Mouse (Mus musculus) urinary bladder, postnatal 25 days (tissue): ENCODE data around the gene 1700067K01Rik.
A peak's percentile ranks its signal among the peaks of the same experiment; 100 is the strongest.

ENCODE experiments used
- DNase-seq: peaks from one replicate; pipeline ENCODE4 v3.0.0; 2022; ENCODE audit warnings: low spot score

Gene 1700067K01Rik

DNA sequence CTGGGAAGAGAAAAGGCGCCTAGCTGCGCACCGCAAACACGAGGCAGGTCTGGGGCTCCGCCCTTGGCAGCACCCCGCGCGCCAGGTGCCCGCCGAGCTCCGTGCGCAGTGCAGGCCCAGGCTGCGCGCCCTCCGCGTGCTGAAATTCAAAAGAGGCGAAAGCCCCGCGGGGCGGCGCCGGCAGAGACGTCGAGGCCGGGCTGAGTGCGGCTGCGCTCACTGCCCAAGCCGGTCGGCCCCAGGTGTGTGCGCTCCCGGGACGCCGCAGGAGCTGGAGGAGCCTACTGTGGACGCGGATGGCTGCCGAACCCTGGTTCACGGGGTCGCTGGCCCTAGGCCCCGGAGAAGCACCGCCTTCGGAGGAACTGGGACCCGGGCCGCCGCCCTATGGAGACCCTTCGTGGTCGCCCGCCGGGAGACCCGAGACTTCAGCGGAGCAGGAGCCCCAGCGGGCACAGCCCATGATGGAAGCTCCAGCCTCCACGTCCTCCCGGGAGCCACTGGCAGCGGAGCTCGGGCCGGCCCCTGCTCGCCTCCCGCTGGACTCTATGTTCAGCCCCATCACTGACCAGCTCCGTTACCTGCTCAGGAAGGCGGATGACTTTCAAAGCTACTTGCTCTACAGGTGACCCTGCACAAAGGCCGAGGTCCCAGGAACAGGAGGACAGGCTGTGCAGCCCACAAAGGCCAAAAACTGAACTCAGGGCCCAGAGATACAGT is at the start of gene 1700067K01Rik:
1700067K01Rik (plus strand) TSS at position 222 of the 720 bp plus-strand sequence.
- no peak for DNase-seq

DNA sequence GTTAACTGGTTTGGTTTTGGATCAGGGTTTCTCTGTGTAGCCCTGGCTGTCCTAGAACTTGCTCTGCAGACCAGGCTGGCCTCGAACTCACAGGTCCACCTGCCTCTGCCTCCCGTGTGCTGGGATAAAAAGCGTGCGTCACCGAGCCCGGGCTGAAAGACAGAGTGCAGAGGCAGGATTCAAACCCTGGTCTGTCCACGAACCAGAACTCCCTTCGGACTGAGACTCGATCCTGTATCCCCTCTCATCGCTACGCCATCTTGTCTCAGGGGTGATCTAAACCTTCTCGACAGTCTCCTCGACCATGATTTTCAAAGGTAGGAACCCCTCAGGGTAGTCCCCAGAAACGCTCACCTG is 46.6 kb upstream of the 1700067K01Rik start:
- no peak for DNase-seq

DNA sequence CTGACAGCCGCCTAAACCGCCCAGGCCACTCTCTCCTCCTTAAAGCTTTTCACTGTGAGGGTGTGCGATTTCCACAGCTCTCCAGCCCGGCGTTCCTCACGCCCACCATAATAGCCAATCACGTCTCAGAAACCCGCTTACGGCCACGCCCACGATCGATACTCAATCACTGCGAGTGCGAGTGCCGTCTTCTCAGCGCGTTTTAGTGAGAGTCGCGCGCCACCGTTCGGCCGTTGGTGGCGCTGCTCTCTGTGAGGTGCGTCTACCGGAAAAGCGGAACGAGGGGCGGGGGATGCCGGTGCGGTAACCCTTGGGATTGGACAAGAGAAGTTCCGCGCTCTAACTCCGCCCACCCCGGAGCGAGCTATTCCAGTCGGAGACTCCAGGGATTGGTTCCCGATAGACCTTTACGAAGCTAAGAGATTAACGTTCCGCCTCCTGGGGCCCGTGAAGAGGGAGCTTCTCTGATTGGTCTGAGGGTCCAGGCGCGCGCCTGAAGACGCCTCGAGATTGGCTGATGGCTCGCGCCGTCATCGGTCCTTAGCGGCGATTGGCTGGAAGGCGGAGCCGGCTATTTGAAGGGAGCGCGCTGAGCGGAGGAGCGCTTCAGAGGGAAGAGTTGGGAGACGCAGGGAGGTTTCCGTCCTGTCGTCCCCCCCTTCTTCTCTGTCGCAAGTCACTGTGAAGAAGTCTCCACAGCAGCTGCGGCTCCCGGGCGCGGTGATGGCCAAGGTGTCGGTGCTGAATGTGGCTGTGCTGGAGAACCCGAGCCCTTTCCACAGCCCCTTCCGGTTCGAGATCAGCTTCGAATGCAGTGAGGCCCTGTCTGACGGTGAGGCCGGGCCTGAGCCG is 46.0 kb upstream of the 1700067K01Rik start, which contains the start of the genes Gm10644 and Asf1b:
Gm10644 (minus strand) TSS at position 100 of the 852 bp plus-strand sequence.
Asf1b (plus strand) TSS at position 402 of the 852 bp plus-strand sequence.
- peak; percentile 91 for DNase-seq

DNA sequence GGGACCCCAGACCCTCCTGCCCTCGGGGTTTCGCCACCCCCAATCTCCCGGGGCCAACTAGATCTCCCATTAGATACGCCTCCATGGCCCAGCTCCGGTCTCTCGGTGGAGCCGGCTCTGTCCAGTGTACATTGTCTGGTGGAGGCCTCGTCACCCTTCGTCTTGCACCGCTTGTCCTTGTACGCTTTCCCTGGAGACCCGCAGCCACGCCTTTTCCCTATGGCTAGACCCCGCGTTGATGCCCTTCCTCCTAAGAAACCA is 45.4 kb upstream of the 1700067K01Rik start:
- no peak for DNase-seq

DNA sequence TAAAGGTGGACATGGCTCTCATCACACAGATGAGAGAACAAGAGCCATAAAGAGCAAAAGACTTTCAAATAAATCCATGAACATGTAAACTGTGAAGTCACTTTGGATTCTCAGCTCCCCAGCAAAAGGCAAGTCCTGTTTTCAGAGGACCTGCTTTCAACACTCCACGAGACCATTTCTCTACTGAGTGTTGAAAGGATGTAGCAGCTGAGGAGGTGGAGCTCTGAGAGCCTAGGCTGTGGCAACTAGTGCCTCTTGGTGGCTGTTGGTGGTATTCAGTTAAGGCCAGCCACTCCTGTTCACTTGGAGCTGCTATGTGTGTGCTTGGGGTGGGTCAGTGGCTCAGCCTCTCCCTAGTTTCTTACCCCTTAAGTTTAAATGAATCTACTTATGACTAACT is 44.5 kb upstream of the 1700067K01Rik start:
- DNase-seq, result no peak

DNA sequence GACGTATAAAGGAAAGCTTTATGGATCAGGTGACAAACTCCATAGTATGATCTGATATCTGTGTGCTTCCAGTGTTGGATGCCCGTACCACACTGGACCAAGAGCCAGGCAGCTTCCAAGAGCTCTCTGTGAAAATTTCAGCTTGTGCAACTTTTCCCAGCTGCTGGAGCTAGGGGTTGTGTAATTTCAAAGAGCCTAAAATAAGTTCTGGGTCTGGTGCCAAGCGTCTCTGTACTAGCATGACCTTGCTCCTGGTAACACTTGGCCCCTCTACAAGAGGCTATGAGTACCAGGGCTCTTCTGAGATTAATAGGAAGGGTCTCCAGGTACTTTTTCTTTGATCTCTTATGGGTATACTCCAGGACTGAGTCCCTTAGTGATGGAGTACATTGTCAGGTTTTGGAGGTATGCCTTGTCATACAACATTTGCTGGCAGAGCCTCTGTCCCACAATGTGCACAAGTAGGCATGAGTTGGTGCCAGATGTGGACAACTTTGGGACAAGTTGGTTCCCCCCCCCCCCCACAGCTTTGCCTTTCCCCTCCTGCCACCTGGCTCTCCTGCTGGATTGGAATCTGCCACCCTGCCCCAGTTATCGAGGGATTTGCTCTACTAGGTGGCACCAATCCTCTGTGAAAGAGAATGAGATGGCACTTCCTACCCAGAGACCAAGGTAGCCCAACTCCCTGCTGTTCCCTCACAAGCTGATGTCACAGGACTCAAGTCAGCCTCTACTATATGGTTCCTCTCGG is 37.1 kb upstream of the 1700067K01Rik start:
- no peak for DNase-seq

DNA sequence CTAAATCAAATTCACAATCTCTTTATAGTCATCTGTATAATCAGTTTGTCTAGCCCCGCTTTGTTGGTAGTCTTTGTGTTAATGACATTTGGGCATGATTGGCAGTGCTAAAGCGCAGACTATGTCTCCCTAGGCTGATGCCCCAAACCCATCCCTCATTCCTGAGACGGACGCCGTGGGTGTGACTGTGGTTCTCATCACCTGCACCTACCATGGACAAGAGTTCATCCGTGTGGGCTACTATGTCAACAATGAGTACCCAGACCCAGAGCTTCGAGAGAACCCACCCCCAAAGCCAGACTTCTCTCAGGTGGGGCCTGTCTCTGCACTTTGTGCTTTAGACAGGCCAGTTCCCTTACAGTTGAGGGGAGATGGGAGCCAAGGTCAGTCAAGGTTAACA is 33.6 kb upstream of the 1700067K01Rik start:
- no peak for DNase-seq

DNA sequence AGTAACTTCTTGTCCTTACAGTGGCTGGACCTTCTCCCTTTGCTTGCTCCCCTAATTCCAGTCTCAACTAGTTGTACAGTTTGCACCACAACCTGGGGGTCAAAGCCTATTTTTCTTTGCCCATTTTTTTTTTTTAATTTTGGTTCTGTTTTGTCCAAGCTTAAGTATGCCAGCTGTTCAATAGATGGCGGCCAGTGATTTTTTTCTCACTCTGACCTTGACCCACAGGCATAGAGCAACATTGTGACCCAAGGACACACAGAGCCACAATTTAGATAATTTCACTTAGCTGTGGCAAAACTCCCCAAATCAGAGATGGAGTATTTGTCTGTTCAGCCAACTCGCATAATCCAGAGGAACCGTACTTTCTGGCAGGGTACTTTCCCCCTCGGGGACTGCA is 30.2 kb upstream of the 1700067K01Rik start:
- no peak for DNase-seq

DNA sequence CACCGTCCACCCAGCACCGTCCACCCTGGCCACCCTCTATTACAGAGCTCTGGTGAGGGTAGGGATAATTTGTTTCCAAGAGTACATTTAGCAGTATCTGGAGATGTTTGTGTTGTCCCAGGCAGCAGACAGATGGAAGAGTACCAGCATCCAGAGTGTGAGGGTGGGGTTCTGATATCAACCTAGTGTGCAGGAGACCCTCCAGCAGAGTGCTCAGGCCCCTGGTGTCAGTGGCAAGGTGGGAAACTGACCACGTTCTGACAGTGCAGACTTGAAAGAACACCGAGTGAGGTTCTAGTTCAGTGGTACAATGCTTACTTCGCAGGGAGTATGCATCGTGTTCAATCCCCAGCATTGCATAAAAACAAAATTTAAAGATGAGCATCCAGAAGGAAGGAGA is 29.6 kb upstream of the 1700067K01Rik start:
- DNase-seq, result no peak

DNA sequence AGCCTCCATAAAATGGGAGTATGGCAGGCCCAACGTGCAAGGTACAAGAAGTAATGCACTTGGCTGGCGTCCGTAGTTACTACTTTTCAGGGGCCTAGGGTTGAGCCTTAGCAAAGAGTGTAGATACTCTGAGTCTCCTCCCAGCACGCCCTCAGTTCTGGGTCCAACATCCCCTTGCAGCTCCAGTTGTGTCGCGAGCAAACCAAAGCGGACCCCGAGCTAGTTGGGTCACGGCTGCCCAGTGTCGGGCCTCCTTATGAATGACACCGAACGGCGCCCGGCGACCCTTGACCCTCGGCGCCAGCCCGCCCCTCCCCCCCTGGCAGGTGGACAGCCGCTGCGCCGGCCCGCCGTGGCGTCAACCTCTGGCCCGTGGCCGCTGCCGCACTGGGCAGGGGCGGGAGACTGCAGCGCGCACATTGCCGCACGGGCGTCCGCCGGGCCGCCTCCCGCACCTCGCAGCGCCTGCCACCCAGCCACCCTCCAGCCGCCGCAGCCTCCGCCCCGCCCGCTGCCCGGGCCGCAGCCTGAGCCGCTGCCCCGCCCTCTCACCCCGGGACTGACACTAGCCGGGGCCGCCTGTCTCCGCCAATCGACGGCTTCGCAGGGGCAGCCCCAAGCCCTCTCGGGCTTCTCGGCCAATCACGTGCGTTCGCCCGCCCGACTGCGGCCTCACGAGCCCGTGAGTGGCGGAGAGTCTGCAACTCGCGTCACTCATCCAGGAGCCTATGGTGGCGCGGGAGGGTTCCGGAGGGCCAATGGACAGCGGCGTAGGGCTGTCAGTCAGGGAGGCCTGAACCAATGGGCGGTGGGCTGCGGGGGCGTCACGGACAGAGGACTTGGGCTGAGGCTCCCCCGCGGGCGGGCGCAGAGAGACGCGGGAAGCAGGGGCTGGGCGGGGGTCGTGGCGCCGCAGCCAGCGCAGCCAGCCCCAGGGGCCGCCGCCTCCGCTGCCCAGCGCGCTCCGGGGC is 28.9 kb upstream of the 1700067K01Rik start, which contains the start of gene Prkaca:
Prkaca (plus strand) TSS at position 844 of the 971 bp plus-strand sequence.
- DNase-seq, result peak; percentile 89

DNA sequence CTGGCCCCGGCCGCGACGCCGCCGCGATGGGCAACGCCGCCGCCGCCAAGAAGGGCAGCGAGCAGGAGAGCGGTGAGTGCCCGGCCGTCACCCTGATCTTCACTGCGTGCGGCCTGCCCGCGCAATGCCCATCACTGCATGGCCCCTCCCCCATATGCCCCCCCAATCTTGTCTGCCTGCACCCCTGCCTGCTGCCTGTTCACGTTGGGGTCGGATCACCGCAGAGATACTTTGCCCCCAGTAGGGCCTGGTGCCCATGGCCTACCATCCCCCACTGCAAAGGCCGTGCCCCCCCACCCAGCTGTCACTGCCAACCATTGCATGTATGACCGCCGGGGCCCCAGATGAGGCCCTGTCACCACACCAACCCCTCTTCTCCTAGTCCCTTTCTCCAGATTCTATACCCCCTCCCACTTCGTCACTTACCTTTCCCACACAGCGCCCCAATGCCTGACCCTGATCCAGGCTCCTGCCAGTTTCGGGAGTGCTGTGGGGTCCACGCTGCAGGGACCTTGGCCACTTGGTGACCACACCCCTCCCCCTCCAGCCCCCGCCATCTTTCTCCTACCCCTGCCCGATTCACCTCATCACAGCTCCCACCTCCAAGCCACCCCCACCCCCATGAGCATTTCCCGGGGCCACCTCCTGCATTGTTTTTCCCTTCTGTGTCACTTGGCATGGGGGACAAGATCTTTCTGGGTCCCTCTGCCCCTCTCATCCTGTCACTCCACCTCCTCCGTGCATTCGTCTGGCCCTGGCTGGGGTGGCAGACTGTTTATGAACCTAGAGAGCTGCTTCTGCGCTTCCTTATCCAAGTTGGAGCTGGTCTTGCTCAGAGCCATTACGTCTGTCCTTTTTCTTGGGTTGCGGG is 27.9 kb upstream of the 1700067K01Rik start:
- DNase-seq, result no peak

DNA sequence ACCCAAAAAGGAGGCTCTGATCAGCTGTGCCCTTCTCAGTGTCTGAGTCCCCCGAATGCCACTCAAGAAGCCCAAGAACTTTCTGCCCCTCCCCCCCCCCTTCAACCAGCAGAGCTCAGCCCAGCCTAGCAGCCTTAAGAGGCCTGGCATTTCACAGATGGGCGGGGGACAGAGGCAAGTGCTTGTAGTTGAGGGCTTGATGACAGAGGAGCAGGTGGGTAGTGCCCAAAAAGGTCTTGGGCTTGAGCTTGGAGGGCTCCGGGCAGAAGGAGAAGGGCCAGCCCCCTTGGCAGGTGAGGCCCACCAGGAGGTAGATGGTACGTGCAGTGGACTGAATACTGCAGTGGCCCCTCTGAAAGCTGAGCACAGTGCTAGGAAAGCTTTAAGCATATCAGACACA is 26.8 kb upstream of the 1700067K01Rik start:
- DNase-seq, result no peak

DNA sequence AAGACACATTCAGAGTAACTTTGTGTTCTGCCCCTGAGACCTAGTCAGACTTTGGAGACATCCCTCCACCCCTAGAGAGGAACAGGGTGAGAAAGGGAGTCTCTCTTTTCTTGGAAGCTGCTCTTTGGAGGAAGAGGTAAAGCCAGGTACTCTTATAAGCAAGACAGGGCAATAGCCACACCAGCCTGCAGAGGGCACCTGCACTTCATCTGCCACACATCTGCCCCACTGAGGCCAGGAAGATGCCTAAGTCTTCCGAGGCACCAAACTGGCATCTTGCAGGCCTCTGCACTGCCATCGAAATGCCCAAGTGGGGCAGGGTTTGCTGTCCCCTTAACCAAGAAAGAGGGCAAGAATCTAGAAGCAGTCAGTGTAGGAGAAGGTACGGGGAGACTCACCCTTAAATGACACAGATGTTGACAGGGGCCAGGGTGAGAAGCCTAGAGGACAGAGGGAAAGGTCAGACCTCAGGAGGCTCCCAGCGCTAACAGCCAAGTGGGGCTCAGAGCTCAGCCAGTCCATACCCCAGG is 25.1 kb upstream of the 1700067K01Rik start:
- DNase-seq, result no peak

DNA sequence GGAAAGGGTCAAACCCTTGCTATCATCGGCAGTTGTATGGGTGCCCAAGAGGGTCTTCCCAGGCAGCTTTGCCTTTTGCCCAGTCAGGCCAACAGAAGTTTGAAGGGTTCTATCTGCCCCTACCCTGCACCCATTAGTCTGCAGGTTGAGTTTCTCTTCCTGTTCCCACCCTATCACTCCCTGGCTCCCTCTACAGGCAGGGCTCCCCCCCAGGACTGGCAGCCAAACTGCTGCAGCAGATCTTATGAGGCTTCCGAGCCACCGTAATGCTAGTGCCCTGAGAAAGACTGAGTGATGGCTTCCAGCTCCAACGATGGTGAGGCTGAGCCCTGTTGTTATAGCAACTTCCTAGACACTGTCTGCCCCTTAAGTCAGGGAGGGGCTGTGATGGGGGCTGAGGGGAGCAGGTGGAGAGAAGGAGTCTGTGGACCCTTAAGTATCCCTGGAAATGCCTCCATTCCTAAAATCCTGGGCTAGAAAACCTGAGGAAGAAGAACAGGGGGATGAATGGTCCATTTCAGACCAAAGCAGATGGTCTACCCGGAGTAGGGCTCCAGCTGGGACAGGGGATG is 24.4 kb upstream of the 1700067K01Rik start:
- DNase-seq, result no peak

DNA sequence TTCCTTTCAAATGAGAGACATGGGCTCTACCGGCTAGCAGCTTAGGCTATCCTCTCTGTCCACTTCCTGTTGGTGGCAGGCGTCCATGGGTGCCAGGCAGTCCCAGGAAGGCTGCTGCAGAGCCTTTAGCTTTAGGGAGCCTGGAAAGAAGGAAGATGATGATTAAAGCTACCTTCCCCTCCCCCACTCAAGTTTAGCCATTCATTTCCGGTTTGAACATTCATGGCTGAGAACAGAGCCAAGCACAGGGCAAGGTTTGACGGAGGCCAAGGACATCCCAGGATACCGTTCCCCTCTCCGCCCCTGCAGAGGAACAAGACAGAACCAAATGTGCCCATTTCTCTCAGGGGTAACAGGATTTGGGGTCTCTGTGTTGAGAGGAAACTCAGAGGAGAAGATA is 23.7 kb upstream of the 1700067K01Rik start:
- no peak for DNase-seq

DNA sequence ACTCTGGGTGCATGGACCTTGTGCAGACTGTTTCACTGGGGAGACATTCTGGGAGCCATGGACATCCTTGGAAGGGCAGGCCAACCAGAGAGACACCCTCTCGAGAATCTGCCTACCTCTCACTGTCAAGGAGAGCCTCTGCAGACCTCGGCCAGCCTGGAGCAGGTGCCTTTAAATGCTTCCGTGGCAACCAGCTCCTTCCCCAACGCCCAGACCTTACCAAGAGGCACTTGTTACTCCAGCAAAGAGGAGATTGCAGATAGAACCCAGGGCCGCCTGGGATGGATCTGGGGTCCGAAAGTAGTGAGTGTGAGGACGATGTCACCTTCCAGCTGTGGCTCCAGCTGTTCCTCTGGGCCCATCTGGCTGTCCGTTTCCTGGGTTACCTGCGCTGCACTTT is 23.1 kb upstream of the 1700067K01Rik start:
- DNase-seq, result no peak

DNA sequence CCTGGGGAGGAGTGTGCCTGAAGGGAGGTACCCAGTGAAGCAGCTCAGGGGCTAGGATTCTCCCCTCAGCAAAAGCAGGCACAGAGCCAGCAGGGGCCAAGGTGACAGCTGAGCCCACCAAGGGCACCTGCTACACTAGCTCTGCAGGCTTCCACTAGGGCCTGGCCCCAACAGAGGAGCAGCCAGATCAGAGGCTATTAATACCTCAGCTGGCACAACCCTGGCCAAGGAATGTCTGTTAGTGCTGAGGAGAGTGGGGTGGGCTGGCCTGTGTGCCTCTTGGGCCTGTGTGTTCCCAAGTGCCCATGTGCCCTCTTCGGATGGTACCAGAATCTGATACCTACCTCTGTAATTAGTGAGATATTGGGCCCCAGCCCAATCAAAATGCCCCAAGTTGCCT is 21.1 kb upstream of the 1700067K01Rik start:
- no peak for DNase-seq

DNA sequence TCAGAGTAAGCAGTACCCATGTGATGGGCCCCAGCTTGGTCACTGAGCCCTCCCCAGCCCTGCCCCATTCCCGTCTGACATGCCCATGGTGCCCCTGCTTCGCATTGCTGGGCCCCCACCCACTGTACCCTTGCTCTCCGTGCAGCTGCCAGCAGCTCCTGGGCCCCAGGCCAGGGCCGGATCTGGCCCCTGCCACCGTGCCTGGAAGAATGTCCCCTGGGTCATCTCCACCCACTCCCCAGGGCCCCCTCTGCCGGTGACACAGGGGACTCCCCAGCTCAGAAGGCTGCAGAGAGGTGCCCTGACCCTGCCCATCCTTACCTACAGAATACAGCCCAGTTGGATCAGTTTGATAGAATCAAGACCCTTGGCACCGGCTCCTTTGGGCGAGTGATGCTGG is 20.5 kb upstream of the 1700067K01Rik start:
- DNase-seq, result no peak

DNA sequence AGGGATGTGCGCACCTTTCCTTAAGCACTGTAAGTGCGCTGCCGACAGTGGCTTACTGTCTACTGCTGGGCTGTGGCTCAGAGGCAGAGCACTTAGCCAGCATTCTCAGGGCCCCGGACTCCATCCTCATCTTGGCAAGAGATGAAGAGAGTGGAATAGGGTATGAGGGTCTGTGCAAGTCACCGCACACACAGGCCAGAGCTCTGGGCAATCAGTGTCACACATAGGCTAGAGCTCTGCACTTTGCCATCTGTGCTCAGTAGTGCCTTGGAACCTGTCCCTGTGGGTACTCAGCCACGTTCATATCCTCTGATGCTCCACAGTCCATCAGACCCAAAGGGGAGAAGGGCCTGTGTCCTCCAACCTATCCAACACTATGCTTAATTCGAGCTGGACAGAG is 19.8 kb upstream of the 1700067K01Rik start:
- DNase-seq, result no peak

DNA sequence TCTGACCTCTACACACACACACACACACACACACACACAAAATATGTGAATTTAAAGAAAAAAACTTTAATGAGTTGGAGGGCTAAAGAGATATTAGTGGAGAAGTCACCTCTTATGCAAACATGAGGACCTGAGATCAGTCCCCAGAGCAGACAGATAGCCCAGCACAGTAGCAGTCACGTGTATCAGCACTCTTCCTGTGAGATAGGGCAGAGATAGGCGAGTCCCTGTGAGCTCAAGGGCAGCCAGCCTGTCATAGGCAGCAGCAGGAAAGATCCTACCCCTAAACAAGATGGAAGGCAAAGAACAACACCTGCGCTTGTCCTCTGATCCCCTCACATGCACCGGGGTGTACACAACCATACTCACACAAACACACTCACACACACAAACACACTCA is 18.9 kb upstream of the 1700067K01Rik start:
- no peak for DNase-seq
